Mouse (Mus musculus) gastrocnemius, postnatal 14 days (tissue): Measurements from ENCODE around the gene Mapk1ip1l. TPM values are rescaled to one million over a fixed set of nuclear protein-coding genes. Genes with fewer than 3 reads are reported as not detected.
"Not testable (repeated sequence)": the region's sequence is repeated elsewhere in the genome, so short reads cannot be mapped to it uniquely, and the experiment has no call there.

ENCODE experiments used
- DNase-seq: peaks from one replicate; pipeline ENCODE4 v3.0.0; 2021; ENCODE audit warnings: mixed read lengths
- intact Hi-C: fragments of 180-260 bp; cut with DNase I; formaldehyde crosslinking; loops from one replicate; pipeline ENCODE4 v1.15.1; 2025; ENCODE audit warnings: low total_unique reads
- total RNA-seq, 2 experiments: library from RNA; stranded (reverse); gene quantifications; 2 replicates each; pipeline ENCODE4 v1.2.3; 2021

Gene Mapk1ip1l
- total RNA-seq, 2 experiments from 2014 or later, result 28.6 to 31.9 TPM

DNA sequence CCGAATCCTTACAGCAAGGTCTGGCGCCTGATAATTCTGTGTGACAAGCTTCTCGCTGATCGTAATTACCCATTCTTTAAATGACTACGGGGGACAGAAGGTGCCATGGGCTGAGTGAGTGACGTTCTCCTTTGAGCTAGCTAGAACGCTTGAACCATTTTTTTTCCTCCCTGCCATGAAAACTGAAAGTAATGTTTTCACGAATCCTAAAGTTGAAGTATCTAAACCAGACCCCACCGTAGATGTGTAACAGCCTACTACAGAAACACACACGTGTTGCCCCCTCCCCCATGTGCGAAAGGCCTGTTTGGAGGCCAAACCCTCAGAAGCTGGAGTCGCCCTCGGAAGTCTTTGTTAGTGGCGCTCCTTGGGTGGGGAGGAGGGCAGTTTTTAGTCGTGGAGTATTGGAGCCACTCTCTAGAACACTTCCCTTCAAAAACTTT is 774 bp downstream of the Mapk1ip1l start:
- peak; percentile 23 for DNase-seq
- intact Hi-C loops, result no loop called here

DNA sequence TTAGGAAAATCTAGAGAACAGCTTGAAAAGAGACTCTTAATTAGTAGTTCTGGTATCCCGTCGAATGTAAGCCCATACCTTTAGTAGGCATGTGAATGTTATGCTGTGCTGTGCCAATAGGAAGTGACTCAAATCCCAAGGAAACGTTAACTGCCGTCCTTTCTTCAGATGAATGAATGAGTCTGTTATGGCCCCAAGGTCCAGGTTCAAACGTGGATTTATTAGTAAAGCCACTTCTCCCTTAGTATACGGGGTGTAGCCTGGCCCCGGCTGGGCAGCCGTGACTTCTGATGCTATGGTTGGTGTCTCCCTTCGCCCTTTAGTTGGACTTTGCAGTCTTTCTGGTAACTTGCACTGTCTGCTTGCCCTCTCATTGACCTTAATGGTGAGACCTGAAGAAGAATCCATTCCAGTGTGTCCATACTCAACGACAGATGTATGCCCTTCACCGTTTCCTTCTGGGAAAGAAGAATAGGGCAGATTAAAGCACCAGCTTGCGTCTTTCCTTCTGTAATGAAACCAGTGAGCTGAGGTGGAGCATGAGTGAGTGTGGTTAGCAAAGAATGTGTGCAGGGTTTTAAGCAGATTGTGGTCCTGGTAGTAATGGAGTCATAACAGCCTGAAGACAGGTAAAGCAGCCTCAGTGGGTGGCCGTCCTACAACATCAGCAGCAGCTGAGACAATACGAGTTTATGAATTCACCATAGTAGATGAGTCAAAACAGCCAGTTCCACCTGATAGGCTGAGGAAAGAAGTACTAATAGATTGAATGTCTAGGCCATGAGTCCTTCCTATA is 5.0 kb downstream of the Mapk1ip1l start:
- no peak for DNase-seq
- intact Hi-C loops, result no loop called here

- intact Hi-C loops, result no loop called here
- DNase-seq, result no peak
These were observed 6.8 kb downstream of the Mapk1ip1l start for GRCm38 (mm10) chr14:47304814-47305405.

GRCm38 (mm10) chr14:47305933-47306332 is 7.9 kb downstream of the Mapk1ip1l start:
- no peak for DNase-seq
- intact Hi-C loops, result no loop called here

GRCm38 (mm10) chr14:47307669-47308068 is 9.6 kb downstream of the Mapk1ip1l start:
- intact Hi-C loops, result no loop called here
- DNase-seq, result no peak

- intact Hi-C loops, result no loop called here
- no peak for DNase-seq
These were observed 11.0 kb downstream of the Mapk1ip1l start for GRCm38 (mm10) chr14:47309061-47309460.

GRCm38 (mm10) chr14:47310342-47311181 is 12.5 kb downstream of the Mapk1ip1l start:
- intact Hi-C loops, result no loop called here

DNA sequence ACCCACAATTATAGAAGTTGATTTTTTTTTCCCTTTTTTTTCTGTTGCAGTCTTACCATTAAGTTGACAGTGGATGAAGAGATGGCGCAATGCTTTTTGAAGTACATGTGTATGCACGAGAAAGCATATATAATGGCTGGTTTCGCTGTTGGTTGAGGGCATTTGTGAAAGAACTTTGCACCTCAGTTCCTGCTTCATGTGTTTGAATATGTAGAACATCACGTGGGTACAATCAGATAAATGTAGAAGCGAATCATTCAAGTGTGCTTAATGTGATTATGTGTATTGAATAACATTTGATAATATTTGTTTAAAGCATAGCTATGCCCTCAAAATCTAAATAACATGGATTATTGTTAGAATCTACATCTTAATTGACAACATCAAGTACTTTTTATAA is 21.3 kb downstream of the Mapk1ip1l start:
- no peak for DNase-seq
- intact Hi-C loops, result no loop called here

More at GRCm38 (mm10) chr14:47310342-47311181, 12.5 kb downstream of the Mapk1ip1l start:
- no peak for DNase-seq

DNA sequence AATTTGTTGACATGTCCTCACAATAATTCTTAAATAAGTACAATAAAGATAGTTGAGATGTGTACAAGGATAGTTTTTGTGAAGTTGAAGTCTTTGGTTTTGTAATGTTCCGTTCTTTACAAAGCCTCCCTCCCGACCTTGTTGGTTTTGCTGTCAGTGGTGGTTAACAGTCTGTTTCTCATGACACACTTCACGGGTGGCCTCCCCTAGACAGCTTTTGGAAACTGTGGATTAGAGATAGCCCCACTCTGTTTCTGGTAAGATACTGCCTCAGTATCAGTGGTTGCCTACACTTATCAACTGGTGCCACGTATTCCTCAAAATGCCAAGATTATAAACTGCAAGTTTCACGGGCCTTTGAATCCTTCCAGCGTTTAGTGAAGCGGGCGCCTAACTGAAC is 23.5 kb downstream of the Mapk1ip1l start:
- DNase-seq, intact Hi-C loops: not testable (repeated sequence)

DNA sequence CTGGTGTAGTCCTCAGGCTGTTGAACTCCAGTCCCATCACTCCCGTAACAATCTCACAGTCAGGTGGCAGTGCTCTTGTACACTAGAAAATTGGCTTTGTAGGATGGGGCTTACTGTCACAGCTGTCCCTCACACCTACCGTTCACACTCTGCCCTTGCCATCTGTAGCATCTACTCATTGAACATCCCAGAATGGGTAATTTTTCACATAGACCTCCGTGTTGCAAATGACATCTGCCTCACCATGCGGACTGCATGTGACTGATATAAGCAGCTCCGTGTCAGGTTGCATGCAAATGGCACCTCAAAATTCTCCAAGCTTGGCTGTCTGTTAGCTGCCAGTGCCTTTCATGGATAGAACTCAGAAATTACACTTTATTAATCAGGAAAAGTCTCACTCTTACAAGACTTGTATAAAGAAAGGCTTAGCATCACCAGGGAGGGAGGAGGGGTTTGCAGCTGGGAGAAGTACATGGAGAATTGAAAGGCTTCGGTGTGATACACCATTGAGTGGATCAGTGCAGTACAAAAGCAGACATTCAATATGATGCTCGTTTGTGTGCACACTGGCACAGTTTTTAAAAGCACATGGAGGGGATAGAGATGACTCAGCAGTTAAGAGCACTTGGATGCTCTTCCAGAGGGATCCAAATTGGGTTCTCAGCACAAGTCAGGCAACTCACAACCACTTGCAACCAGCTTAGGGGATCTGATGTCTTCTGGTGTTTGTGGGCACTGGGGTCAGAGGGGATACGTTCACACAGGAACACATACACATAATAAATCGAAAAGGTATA is 28.1 kb downstream of the Mapk1ip1l start:
- intact Hi-C loops, result no loop called here
- no peak for DNase-seq

GRCm38 (mm10) chr14:47327347-47327746 is 29.3 kb downstream of the Mapk1ip1l start:
- no peak for DNase-seq
- intact Hi-C loops, result no loop called here

DNA sequence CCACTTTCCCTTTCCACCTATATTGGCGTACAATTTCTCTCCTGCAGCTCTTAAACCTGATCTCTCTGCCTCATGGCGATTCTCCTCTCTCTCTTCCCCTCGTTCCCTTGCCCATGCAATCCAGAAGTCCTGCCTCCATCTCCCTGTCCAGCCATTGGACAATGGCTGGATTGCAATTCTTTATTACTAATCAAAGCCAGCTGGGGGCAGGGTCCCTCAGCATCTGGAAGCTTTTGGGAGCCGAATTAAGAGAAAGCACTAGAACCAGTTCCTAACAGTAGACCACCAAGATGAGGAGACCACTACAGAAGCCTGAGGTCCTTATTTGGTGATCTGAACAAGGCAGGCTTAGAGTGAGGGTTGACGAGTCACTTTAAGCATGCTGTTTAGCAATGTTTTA is 33.9 kb downstream of the Mapk1ip1l start:
- DNase-seq, result no peak
- intact Hi-C loops, result no loop called here

DNA sequence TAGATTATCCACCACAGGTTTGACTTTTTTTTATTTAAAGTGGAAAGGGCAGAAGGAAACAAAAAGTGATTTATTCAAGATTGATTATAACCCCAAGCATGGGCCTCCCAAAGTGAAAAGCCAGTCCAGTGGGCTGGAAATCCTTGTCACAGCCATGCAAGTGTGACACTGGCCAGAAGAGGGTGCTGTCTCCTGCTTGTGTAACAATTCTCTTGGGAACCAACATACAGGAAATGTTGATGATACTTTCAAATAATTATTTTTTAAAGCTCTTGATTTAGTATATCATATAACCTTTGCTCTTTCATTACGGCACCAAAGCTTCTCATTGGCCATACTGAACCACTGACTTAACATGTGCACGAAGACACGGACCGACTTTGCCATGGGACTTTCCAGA is 36.8 kb downstream of the Mapk1ip1l start:
- intact Hi-C loops, result no loop called here

DNA sequence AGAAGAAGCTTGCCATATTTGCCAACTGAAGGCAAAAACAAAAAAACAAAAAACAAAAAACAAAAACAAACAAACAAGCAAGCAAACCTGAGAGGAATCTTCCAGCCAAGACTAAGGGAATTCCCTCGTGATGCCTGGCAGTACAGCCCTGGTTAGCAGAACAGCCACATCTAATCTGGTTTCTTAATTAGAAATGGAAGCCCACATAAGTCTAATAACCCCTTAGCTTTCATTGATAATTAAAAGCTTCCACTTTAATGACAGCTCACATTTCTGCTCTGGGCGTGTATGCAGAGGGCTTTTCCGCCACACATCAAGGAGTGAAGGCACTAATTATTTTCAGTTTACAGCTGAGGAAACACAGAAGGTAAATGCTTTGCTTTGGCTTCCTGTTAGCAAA is 37.2 kb downstream of the Mapk1ip1l start:
- DNase-seq, result no peak
- intact Hi-C loops, result no loop called here

More for the DNA sequence above, 36.8 kb downstream of the Mapk1ip1l start:
- DNase-seq, result peak; percentile 55

DNA sequence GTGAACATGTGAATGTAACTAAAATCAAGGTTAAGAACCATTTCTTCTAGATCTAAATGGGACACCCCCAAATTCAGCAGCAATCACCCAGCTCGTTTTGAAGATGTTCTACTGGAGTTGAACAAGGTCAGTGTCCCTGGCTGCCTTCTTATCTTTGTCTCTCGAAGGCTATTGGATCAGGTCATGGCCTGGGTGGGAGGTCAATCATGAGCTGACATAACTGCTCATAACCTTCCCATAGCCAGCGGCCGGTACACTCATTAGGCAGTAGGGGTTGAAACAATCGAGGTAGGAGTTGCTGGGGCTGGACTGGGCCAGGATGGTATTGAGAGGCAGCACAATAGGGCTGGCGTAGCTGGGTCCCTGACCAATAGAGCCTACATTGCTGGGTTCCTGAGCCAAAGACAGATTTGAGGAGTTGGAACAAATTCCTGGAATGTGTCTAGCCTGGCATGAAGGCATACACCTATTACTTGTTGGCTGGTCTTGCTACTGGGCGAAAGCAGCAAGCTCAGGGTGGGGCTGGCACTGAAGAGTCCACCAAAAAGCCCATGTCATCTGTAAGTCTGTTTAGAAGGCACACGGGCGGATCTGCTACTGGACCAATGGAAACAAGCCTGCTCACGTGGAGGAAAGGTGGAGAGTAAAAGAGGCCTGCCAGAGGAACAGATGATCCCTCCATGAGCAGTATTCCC is 42.3 kb downstream of the Mapk1ip1l start:
- intact Hi-C loops, result no loop called here

DNA sequence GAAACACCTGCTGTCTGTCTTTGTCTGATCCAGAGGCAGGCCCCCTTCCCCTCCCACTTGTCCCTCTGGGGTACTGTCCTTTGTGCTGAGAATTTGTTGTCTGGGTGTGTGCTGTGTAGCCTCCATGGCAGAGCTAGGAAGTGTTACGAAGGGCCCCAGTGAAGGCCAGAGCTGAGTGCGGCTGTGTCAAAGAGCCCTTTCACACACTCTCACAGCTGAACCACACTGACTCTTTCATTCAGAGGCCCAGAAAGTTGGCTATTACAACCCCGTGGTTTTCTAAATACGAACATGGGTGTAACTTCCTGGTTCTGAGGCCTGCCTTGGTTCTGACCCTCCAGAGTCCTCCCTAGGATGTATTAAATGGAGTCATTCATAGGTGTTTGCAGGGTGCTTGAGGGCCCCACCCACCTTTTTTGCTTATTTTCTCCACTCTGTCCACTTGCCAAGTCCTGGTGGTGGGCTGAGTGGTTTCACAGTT is 43.8 kb downstream of the Mapk1ip1l start:
- DNase-seq, result no peak
- intact Hi-C loops, result no loop called here

More for the DNA sequence above, 42.3 kb downstream of the Mapk1ip1l start:
- DNase-seq, result no peak

DNA sequence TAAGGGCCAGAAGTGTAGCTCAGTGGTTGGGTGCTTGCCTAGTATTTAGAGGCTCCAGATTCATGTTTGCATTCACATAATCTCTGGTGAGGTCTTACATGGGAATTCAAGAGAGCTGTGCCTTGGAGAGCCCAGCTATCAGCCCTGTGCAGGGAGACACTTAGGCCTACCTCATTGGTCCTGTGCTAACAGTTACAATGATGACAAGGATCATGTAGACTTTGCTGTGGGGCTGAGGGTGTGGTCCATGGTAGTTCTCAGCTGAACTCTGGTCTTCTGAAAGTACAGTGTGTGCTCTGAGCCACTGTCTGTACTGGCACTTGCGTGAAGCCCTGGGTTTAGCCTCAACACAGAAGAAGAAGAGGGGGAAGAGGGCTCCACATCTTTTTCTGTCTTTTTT is 48.6 kb downstream of the Mapk1ip1l start:
- DNase-seq, result no peak
- intact Hi-C loops, result no loop called here

GRCm38 (mm10) chr14:47350974-47351373 is 52.9 kb downstream of the Mapk1ip1l start:
- intact Hi-C loops, result no loop called here
- no peak for DNase-seq

GRCm38 (mm10) chr14:47352272-47352671 is 54.2 kb downstream of the Mapk1ip1l start:
- intact Hi-C loops, result no loop called here
- DNase-seq, result no peak
